ENCODE assay signal across 8 mouse cellular contexts in the genomic region with DNA sequence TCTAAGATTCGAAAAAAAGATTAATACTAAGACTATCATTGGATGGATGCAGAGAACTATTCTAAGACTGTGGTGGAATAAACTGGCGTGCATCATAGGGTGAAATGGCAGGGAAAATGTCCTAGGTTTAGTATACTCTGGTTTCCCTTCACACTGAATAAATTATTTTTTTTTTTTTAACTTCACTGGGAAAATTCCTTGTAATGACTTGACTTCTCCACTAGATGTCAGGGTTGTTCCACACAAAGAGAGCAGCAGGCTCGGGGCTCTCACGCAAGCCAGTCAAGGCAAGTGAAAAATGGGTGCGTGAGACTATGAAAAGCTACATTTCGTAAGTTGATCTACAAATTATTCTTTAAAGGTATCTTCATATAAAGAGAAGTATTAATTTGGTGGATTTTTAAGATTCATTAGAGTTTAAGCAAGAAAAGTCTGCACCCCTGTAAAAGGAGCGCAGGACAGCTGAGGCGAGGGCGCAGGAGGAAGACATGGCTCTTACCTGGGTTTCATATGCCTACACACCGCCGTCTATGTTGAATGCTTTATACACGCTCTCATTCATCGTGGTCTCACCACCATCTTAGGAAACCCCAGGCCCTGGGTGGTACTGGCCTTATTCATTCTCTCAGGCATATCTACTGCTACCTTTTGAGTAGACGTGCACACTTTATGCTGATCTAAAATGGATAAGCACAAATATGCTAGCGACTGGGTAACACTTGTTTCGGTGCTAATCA. TPM values are rescaled to one million over a fixed set of nuclear protein-coding genes. Genes with fewer than 3 reads are reported as not detected.
DNase-seq lines count a peak whose midpoint lies in the region; ATAC-seq lines count a peak whose summit lies in the region.

No protein-coding gene starts in this region.

- no peaks in the 10 kb centered on the region for H3K4me1 ChIP-seq in forebrain, embryonic 11.5 days (replicated peaks; ENCODE audit: control insufficient read depth, insufficient read depth, low read length)
- no peaks in the 10 kb centered on the region for H3K4me1 ChIP-seq in forebrain, embryonic 10.5 days
- H3K4me1 ChIP-seq in forebrain, embryonic 12.5 days, result 0 out of 2 replicates have a peak, but pooled peaks cover 4% of the 10 kb centered on the region
- H3K4me1 ChIP-seq in intestine, embryonic 16.5 days (ENCODE audit: control insufficient read depth, insufficient read depth, low read length), result no peaks in the 10 kb centered on the region
- no peaks in the 10 kb centered on the region for H3K4me1 ChIP-seq in midbrain, embryonic 15.5 days

- ATAC-seq in forebrain, embryonic 11.5 days (replicated peaks; ENCODE audit: low FRiP score), result peak; percentile 63
- ATAC-seq in forebrain, embryonic 12.5 days (ENCODE audit: low FRiP score), result peak; percentile 69
- peak; percentile 71 for ATAC-seq in intestine, embryonic 16.5 days
- ATAC-seq in midbrain, embryonic 15.5 days (replicated peaks), result peak; percentile 76

- 41% methylated on average over 16 of the region's 16 CpGs for WGBS in forebrain, embryonic 11.5 days
- WGBS in forebrain, embryonic 10.5 days, result 45% methylated on average over 16 of the region's 16 CpGs
- 43% methylated on average over 16 of the region's 16 CpGs for WGBS in forebrain, embryonic 12.5 days
- 38% methylated on average over 16 of the region's 16 CpGs for WGBS in intestine, embryonic 16.5 days
- WGBS in midbrain, embryonic 15.5 days, result 42% methylated on average over 16 of the region's 16 CpGs

- H3K4me3 ChIP-seq in forebrain, embryonic 11.5 days (ENCODE audit: low read depth, low read length), result no peak overlapping the region
- no peak overlapping the region for H3K4me3 ChIP-seq in forebrain, embryonic 10.5 days
- no peak overlapping the region for H3K4me3 ChIP-seq in forebrain, embryonic 12.5 days (replicated peaks)
- H3K4me3 ChIP-seq in intestine, embryonic 16.5 days (ENCODE audit: low read length), result no peak overlapping the region
- H3K4me3 ChIP-seq in midbrain, embryonic 15.5 days, result no peak overlapping the region

- no peaks in the 10 kb centered on the region for H3K9me3 ChIP-seq in forebrain, embryonic 11.5 days (ENCODE audit: control insufficient read depth, low read length)
- no peaks in the 10 kb centered on the region for H3K9me3 ChIP-seq in forebrain, embryonic 10.5 days
- H3K9me3 ChIP-seq in forebrain, embryonic 12.5 days, result no peaks in the 10 kb centered on the region
- no peaks in the 10 kb centered on the region for H3K9me3 ChIP-seq in intestine, embryonic 16.5 days (ENCODE audit: control insufficient read depth, low read length)
- no peaks in the 10 kb centered on the region for H3K9me3 ChIP-seq in midbrain, embryonic 15.5 days

- H3K27me3 ChIP-seq in forebrain, embryonic 11.5 days (ENCODE audit: control insufficient read depth, insufficient read depth, low read length), result no peaks in the 10 kb centered on the region
- peaks cover 10% of the 10 kb centered on the region for H3K27me3 ChIP-seq in forebrain, embryonic 10.5 days (ENCODE audit: poor library complexity, severe bottlenecking)
- H3K27me3 ChIP-seq in forebrain, embryonic 12.5 days, result no peaks in the 10 kb centered on the region
- no peaks in the 10 kb centered on the region for H3K27me3 ChIP-seq in intestine, embryonic 16.5 days (replicated peaks; ENCODE audit: control insufficient read depth, insufficient read depth, low read length)
- H3K27me3 ChIP-seq in midbrain, embryonic 15.5 days (replicated peaks), result peaks cover 3% of the 10 kb centered on the region; the same call in 1 of the 2 replicates

- H3K4me2 ChIP-seq in forebrain, embryonic 11.5 days (ENCODE audit: low read depth, low read length, severe bottlenecking), result no peak overlapping the region
- no peak overlapping the region for H3K4me2 ChIP-seq in forebrain, embryonic 12.5 days
- H3K4me2 ChIP-seq in intestine, embryonic 16.5 days (ENCODE audit: low read depth, low read length), result no peak overlapping the region
- H3K4me2 ChIP-seq in midbrain, embryonic 15.5 days, result no peak overlapping the region

- no peak overlapping the region for H3K9ac ChIP-seq in forebrain, embryonic 11.5 days (ENCODE audit: low read length)
- no peak overlapping the region for H3K9ac ChIP-seq in forebrain, embryonic 12.5 days
- H3K9ac ChIP-seq in intestine, embryonic 16.5 days (ENCODE audit: low read depth, low read length), result no peak overlapping the region
- no peak overlapping the region for H3K9ac ChIP-seq in midbrain, embryonic 15.5 days

- no peak overlapping the region for H3K27ac ChIP-seq in forebrain, embryonic 11.5 days (ENCODE audit: low read depth, low read length)
- H3K27ac ChIP-seq in forebrain, embryonic 10.5 days, result no peak overlapping the region
- H3K27ac ChIP-seq in forebrain, embryonic 12.5 days, result no peak overlapping the region
- no peak overlapping the region for H3K27ac ChIP-seq in intestine, embryonic 16.5 days (ENCODE audit: low read length)
- H3K27ac ChIP-seq in midbrain, embryonic 15.5 days, result no peak overlapping the region

- H3K36me3 ChIP-seq in forebrain, embryonic 11.5 days (ENCODE audit: control insufficient read depth, insufficient read depth, low read length), result no peaks in the 10 kb centered on the region
- H3K36me3 ChIP-seq in forebrain, embryonic 10.5 days (replicated peaks), result no peaks in the 10 kb centered on the region
- H3K36me3 ChIP-seq in forebrain, embryonic 12.5 days (replicated peaks), result no peaks in the 10 kb centered on the region
- no peaks in the 10 kb centered on the region for H3K36me3 ChIP-seq in intestine, embryonic 16.5 days (ENCODE audit: control insufficient read depth, insufficient read depth, low read length)
- H3K36me3 ChIP-seq in midbrain, embryonic 15.5 days (replicated peaks), result no peaks in the 10 kb centered on the region

- DNase-seq in forebrain, embryonic 11.5 days (ENCODE audit: low spot score), result peak; percentile 54
- DNase-seq in forebrain, embryonic 10.5 days (ENCODE audit: extremely low spot score, low spot score), result no peak
- DNase-seq in thymus, postnatal 4 days, result peak; percentile 22
- no peak for DNase-seq in thymus, adult 18-20 months
- no peak for DNase-seq in urinary bladder, postnatal 10 days (ENCODE audit: low spot score)

RNA-seq across cellular contexts. Expression of a gene that starts 15.5 kb away (rescaled TPM):
- polyA plus RNA-seq in forebrain, embryonic 11.5 days (2014; fragmentation: Nextera tagmentation; extraction: Ambion mirVana), result not detected in 2 replicates
- polyA plus RNA-seq in forebrain, embryonic 10.5 days (2016; fragmentation: Nextera tagmentation; extraction: Ambion mirVana), result not detected in 2 replicates
- polyA plus RNA-seq in forebrain, embryonic 12.5 days (2016; fragmentation: Nextera tagmentation; extraction: Ambion mirVana), result not detected in 2 replicates
- polyA plus RNA-seq in intestine, embryonic 16.5 days (2015; fragmentation: Nextera tagmentation; extraction: Ambion mirVana), result not detected in 2 replicates
- polyA plus RNA-seq in midbrain, embryonic 15.5 days (2015; fragmentation: Nextera tagmentation; extraction: Ambion mirVana), result not detected in 2 replicates

RNA-seq across cellular contexts. Expression of a gene that starts 20.3 kb away (rescaled TPM):
- 34.9 and 41.3 TPM in 2 replicates for polyA plus RNA-seq in forebrain, embryonic 11.5 days (2014; fragmentation: Nextera tagmentation; extraction: Ambion mirVana)
- 37.8 and 40.2 TPM in 2 replicates for polyA plus RNA-seq in forebrain, embryonic 10.5 days (2016; fragmentation: Nextera tagmentation; extraction: Ambion mirVana)
- 32.0 and 36.4 TPM in 2 replicates for polyA plus RNA-seq in forebrain, embryonic 12.5 days (2016; fragmentation: Nextera tagmentation; extraction: Ambion mirVana)
- polyA plus RNA-seq in intestine, embryonic 16.5 days (2015; fragmentation: Nextera tagmentation; extraction: Ambion mirVana), result 27.3 and 27.6 TPM in 2 replicates
- polyA plus RNA-seq in midbrain, embryonic 15.5 days (2015; fragmentation: Nextera tagmentation; extraction: Ambion mirVana), result 17.3 and 18.8 TPM in 2 replicates

Comparison
In these comparisons a context has a peak if more than half of its experiments do, and no peak if none do; other contexts are left out.
1. DNase-seq: peak in forebrain, embryonic 11.5 days (single experiment) and thymus, postnatal 4 days (single experiment); none in forebrain, embryonic 10.5 days (single experiment), thymus, adult 18-20 months (0 of 2) and urinary bladder, postnatal 10 days (single experiment).
2. Peak in every context shown above with its lines, with median percentiles within 50 percentile points of each other: ATAC-seq.